Mouse (Mus musculus): Measurements from ENCODE around the gene Pold1.
A peak's percentile ranks its signal among the peaks of the same experiment; 100 is the strongest.

Pold1 gene

DNA sequence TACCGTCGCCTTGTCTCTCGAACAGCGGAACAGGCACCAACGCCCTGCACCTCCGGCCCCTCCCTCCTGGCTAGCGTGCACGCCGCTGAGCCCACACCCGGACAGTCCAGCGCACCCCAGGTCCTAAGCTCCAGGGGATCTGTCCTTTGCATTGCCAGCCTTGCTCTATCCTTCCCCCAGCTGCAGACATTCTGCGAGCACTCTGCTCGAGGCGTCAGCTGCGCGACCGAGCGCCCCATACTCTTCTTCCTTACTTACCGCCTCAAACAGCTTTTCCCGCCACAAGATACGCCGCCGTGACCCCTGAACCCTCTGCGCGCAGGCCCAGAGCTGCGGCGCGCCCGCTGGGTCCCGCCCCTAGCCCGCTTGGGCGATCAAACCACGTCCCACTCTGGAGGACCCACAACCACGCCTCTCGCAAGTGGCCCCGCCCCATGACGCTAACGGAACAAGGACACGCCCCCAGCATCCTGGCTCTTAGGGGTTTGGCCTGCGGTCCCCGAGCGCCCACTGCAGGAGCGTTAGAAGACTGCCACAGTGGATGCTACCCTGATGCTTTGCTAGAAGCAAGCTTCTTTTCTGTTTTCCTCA, at the start of gene Pold1:
Pold1 (minus strand) TSS at position 353 of the 591 bp plus-strand sequence.
- peak; percentile 100 for DNase-seq

DNA sequence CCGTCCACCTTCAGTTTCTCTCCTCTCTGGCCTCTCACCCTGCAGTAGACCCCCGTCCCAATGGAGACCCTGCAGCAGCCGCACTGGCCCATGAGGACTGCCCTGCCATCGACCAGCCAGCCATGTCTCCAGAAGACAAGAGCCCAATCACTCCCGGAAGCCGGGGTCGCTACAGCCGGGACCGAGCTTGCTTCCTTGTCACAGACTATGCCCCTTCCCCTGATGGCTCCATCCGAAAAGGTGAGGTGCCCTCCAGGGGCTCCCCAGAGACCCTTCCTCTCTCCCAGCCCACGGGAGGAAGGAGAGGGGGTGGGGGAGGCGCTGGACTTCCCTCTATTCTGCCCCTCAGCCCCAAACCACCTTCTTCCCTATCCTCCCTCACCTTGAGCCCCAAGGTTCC, 49.7 kb upstream of the Pold1 start:
- DNase-seq = no peak

DNA sequence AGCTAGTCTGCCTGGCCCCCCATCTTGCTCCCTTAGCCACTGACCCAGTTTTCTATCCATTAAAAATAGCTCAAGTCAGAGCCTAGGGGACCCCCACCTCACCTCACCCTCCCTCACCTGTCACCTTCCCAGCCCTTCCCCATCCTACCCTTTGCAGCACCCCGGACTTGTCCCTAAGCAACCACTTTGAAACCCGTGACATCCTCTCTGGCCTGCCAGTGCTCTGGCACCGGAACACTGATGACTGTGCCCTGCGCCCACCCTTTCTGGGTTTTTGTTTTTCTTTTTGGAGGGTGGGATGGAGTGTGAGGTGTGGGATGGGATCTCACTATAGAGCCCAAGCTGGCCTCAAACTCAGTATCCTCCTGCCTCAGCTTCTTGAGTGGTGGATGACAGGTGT, 49.0 kb upstream of the Pold1 start:
- no peak for DNase-seq

DNA sequence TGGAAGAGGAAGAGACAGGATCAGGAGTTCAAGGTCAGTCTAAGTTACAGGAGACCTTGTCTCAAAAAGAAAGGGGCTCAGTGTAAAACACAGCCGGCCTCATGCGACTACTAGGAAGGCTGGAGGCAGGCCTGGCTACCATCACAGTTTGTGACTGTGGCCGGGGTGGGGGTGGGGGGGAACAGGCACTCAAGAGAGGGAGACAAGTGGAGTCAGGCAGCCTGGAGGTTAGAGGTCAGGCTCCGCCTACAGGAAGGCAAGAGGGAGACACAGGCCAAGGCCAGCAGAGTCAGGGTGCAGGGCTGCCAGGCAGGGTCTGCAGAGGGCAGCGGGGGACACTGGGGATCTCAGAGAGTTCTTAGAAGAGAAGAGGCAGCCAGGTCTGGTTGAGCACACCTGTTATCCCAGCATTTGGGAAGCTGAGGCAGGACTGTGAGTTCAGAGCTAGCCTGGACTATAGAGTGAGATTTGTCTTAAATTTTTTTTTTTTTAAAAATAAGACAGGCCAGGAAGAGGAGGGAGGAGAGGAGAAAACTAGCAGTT, 48.4 kb upstream of the Pold1 start:
- DNase-seq = no peak

DNA sequence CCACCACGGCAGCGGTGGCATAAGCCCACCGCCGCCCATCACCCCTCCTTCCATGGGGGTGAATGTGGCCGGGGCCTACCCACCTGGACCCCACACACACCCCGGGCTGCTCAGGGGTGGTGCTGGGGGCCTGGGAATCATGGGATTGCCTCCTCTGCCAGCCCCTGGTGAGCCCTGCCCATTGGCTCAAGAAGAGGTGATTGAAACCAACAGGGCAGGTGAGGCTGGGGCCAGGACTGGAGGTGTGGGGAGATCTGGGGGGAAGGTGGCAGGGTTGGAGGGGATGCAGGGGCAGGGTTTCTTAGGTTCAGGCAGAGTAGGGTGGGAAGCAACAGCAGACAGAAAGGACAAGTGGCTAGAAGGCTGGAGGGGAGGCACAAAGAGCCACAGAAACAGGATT, 47.4 kb upstream of the Pold1 start:
- DNase-seq = no peak

DNA sequence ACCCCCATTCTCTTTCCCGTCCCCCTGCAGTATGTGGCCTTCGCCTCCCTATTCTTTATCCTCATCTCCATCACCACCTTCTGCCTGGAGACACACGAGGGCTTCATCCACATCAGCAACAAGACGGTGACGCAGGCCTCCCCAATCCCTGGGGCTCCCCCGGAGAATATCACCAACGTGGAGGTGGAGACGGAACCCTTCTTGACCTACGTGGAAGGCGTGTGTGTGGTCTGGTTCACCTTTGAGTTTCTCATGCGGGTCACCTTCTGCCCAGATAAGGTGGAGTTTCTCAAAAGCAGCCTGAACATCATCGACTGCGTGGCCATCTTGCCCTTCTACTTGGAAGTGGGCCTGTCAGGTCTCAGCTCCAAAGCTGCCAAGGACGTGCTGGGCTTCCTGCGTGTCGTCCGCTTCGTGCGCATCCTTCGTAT, 46.5 kb upstream of the Pold1 start:
- no peak for DNase-seq

DNA sequence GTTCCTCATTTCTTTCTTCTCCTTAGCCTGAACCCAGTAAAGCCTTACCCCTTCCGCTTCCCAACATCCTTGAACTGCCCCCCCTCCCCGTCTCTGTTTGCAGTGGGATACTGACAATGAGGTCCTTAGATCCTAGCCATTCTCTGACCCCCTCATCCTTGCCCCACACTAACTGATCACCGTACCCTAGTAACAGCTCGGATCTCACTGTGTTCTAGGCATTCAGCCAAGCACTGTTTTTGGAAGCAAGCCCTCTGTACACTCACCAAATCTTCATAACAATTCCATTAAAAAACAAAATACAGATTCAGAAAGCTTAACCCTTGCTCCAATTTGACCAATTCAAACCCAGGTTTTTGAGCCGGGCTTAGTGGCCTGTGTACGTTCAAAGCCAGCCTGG, 45.6 kb upstream of the Pold1 start:
- no peak for DNase-seq

DNA sequence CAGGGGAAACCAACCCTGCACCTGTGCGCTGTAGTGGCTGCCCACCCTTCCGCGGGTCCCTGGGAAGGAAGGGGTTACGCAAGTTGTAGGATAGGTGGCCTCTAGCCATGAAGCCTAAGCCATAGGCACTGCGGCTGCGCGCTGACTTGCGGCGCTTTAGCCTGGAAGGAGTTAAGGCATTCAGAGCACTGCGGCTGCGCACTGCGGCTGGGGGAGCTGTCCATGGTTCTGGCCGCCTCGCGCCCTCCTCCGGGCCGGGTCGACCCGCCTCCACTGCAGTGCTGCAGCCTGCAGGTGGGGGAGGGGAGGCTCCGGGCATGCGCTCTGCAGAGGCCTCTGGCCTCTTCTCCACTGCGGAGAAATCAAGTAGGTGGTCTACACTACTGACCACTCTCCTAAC, 45.1 kb upstream of the Pold1 start:
- peak; percentile 92 for DNase-seq

DNA sequence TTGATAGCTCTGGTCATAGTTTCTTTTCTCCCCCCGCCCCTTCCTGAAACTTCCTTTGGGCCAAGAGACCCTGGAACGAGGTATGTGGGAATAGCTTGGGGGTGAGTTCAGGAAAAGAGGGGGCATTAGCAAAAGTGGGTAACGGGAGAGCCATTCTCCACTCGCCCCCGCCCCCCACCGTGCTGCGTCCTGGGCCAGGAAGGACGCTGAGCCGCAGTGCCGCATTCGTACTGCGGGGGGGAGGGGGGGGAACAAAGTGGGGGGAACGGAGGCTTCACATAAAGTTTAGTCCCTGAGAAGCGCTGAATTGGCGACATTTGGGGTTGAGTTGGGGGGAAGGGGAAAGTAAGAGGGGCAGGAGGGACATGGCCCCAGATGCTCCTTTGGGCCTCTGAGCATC, 44.4 kb upstream of the Pold1 start:
- DNase-seq = no peak

DNA sequence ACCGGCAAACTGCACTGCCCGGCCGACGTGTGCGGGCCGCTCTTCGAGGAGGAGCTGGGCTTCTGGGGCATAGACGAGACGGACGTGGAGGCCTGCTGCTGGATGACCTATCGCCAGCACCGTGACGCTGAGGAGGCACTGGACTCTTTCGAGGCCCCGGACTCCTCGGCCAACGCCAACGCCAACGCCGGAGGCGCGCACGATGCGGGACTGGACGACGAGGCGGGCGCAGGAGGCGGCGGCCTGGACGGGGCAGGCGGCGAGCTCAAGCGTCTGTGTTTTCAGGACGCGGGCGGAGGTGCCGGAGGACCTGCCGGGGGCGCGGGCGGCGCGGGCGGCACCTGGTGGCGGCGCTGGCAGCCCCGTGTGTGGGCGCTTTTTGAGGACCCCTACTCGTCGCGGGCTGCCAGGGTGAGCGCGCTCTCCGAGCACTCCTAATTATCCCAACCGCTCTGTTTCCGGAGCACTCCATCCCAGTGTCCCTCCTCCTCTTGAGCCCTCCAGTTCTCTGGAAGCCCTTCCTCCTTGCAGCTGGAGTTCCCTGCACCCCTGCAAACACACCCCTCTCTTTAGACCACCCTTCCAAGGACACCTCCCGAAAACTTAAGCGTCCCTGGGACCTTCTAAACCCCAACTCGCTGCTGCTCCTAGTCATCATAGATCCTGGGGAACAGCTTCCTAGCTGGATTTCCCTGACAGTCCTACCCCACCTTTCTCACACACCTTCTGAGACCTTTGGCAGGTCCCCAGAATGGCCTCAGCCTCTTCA, 42.9 kb upstream of the Pold1 start:
- no peak for DNase-seq

DNA sequence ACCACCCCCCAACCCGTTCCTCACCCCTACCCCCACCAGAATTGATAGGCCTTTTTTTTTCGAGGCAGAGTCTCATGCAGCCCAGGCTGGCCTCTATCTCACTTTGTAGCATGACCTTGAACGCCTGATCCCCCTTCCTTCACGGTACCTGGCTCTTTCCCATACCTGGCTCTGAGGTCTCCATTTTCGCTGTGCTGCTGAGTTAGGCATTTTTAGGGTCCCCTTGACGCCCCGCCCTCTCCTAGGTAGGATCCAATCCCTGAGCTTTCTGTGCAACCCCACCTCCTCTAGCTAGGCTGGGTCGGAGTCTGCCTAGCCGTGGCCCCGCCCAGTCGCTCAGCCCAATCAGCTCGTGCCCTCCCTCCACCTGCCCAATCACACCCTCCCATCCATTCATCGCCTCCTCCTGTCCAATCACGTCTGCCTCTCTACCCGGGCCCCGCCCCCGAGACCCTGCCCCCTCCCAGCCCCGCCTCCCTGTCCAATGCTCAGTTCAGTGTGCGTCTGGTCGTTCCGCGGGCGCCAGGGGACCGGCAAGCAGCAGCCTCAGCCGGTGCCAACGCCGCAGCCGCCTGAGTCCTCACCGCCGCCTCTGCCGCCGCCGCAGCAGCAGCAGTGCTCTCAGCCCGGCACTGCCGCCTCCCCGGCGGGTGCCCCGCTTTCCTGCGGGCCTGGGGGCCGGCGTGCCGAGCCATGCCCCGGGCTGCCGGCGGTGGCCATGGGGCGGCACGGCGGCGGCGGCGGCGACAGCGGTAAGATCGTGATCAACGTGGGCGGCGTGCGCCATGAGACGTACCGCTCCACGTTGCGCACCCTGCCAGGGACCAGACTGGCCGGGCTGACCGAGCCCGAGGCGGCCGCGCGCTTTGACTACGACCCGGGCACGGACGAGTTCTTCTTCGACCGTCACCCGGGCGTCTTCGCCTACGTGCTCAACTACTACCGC, 42.0 kb upstream of the Pold1 start, which contains the start of gene Kcnc3:
Kcnc3 (plus strand) TSS at position 263 of the 946 bp plus-strand sequence.
- peak; percentile 93 for DNase-seq

DNA sequence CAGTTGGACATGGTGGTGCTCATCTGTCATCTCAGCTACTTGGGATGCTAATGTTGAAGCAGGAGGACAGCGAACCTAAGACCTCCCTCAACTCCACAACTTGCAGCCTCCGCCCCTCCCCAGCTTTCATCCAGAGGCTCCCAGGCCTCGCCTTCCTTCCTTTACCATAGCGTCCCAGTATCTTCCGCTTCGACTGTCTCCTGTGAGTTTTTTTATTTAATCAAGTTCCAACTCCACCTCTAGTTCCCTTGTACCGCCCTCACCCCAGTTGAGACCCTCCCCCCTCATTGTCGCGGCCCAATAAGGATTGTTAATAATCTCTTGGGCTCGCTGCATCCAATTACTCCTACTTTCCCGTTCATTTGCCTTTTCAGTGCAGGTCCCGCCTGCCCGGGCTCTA, 41.3 kb upstream of the Pold1 start:
- DNase-seq = peak; percentile 44

DNA sequence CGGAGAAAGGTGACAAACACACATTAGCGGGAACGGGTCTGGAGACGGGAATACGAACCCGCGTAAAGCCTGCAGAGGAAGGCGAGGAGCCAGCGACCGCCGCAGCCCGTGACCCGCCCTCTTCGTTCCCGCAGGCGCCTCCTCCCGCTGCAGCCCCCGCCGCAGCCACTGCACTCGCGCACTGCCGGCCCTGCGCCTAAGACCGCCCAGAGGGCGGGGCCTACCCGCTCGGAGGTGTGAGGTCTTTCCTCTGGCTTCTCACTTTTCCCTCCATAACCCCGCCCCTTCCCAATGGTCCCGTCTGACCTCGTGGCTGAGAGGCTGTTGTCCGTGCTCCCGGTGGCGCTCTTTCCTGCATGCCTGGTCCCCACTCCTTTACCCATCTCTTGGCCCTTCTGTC, 40.5 kb upstream of the Pold1 start:
- peak; percentile 87 for DNase-seq

DNA sequence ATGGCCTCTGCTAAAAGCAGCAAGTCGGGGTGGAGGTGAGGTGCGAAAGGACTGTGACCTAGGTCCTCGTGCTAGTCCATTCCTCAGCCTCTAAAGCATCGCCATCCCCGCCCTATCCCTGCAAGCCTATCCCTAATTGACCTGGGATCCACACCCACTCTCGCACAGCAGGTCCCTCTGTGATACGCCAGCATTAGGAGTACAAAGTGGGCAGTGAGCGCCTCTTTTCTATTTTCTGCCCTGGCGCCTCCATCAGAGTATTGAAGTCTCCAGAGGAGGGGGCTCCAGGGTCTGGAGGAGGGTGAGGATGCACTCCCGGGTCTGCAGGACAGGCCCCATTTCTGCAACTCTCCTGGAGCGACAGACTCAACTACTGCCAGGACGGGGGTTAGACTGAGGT, 39.7 kb upstream of the Pold1 start:
- no peak for DNase-seq

DNA sequence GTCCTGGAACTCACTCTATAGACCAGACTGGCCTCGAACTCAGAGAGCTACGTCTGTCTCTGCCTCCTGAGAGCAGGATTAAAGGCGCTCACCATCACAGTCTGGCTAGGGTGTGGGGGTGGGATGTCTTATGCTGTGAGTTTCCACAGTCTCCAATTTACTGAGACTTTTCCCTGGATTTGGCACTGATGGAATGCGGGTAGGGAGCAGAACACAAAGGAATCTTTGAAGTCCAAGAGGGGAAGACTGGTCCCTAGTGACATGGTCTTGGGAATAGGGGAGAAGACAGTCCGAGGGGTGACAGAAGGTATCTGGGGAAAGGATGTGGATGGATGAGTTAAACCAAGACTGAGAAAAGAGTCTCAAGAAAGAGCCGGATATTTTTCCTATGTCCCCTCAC, 39.0 kb upstream of the Pold1 start:
- no peak for DNase-seq

DNA sequence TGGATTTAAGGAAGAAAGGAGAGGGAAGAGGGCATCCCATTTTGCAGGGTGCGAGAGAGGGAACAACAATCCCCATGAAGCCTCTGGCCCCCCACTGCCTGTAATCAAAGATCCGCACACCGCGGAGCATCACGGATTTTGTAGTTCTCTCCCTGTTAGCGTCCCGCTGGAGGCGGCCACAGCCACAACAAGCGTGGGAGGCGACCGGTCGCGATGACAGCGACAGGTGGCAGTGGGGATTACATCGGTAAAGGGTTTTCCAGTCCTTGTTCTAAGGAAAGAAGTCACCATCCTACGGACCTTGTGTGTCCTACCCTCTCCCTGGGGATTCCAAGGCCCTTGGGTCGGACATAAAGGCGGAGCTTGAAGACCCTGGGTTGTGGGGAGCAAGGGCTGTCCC, 38.3 kb upstream of the Pold1 start:
- peak; percentile 53 for DNase-seq

DNA sequence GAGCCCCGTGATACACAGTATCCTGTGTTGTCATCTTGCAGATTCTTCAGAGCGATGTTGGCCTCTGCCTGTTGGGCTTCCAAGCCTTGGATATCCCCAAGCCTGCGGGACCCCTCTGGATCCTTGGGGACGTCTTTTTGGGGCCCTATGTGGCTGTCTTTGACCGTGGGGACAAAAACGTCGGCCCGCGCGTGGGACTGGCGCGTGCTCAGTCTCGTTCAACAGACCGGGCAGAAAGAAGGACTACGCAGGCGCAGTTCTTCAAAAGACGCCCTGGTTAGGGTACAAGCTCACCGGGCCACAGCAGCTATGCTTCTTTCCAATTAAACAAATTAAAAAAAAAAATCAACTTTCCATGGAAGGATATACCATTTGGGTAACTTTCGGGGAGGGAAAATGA, 37.9 kb upstream of the Pold1 start:
- DNase-seq = no peak

DNA sequence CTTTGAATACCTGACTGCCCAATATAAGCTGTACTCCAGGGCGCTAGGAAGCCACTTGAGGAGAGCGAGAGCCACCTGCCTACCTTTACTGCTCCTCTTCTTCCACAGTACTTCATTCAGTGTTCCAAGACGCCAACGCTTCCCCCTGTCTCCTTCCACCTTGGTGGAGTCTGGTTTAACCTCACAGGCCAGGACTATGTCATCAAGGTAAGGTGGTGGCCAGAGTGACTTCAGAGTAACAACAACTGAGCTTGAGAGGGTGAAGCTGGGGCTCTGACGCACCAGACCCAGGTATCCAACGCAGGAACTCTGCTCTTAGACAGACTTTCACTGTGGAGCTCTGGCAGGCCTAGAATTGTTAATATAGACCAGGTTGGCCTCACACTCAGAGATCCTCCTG, 37.0 kb upstream of the Pold1 start:
- no peak for DNase-seq

DNA sequence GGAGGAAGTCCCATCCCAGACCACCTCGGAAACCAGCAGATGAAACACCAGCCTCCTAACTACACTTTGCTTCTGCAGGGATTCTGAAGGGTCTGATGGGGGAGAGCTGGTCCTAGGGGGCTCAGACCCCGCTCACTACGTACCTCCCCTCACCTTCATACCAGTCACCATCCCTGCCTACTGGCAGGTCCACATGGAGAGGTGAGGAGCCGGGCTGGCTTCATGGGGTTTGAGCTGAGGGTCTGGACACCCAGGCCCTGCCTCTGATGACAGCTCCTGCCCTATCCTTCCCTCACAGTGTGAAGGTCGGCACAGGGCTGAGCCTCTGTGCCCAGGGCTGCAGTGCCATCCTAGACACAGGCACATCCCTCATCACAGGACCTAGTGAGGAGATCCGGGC, 36.3 kb upstream of the Pold1 start:
- DNase-seq = no peak

DNA sequence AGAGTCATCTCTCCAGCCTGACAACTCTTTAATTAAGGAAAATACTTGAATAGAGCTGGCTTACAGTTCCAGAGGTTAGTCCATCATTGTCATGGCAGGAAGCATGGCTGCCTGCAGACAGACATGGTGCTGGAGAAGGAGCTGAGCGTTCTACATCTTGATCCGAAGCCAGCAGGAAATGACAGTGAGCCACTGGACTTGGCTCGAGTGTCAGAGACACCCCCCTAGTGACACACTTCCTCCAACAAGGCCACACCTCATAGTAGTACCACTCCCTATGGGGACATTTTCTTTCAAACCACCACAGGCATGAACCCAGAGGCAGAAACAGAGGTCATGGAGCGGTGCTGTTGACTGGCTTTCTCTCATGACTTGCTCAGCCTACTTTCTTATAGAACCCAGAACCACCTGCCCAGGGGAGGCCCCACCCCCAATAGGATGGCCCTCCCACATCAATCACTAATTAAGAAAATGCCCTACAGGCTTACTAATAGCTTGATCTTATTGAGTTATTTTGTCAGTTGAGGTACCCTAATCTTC, 35.7 kb upstream of the Pold1 start:
- no peak for DNase-seq

DNA sequence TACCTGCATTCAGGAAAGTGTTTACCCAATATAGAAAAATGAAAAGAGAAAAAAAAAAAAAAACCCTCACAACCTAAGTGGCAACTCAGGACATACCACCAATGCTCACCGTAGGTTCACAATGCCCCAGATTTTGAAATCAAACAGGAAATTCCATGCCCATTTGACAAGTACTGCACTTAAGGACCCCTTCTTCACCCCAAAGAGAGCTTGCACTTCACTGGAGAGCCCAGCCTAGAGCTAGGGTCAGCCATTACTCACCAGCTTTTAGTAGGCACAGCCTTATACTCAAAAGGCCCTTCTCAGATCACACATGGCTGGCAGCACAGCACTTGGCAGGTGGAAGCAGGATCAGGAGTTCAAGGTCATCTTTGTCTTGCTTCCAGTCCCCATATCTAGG, 34.5 kb upstream of the Pold1 start:
- no peak for DNase-seq

DNA sequence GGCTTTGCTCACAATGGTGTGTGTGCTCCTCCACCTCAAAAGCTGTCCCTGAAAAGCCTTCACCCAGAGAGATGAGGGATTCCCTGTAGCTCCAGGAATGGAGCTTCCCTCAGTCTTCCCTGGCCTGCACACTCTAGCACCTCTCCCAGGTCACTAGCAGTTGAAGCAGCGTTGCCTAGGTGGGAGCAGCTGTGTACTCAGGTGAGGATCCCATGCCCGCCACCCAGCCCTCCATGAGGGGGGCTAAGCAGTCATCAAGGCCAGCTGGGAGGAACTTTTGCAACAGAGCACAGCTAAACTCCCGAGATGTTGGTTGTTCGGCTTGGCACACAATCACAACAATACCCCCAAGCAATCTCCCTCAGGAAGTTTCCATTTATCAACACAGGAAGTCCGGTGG, 34.1 kb upstream of the Pold1 start:
- no peak for DNase-seq

DNA sequence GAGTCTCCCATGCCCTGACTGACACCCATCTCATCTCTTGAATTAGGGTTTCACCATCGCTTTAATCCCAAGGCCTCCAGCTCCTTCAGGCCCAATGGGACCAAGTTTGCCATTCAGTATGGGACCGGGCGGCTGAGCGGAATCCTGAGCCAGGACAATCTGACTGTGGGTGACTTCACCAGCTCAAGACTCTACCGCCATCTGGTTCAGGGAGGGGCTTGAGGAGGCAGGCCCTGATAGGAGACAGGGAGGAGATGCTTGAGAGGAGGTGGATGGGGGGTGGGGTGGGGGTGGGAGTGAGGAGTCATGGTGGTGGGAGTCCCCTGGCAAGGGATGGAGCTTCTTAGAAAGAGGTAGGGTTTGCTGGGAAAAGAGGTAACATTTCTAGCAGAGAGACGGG, 33.0 kb upstream of the Pold1 start:
- DNase-seq = no peak
